Mouse (Mus musculus): Measurements from ENCODE around the gene Hsd17b12. TPM values are rescaled to one million over a fixed set of nuclear protein-coding genes. Genes with fewer than 3 reads are reported as not detected.
A peak's percentile ranks its signal among the peaks of the same experiment; 100 is the strongest.

Hsd17b12 gene
- 126 and 129 TPM in 2 replicates for polyA plus RNA-seq (2015; fragmentation: Nextera tagmentation; extraction: Ambion mirVana)

- Histone ChIP-seq H3K27me3 (no peaks in the 10 kb centered on the region), H3K27ac (peak within 1 kb of the TSS; percentile 91), H3K9me3 (no peaks in the 10 kb centered on the region), H3K4me1 (peaks cover 23% of the 10 kb centered on the region), H3K4me3 (peak within 1 kb of the TSS; percentile 92), H3K4me2 (peak within 1 kb of the TSS; percentile 58), H3K9ac (peak within 1 kb of the TSS; percentile 92), H3K36me3 (no peaks in the 10 kb centered on the region)
- ATAC-seq (ENCODE audit: borderline replicate concordance, extremely low read depth, low FRiP score, low TSS enrichment), result peak; percentile 100
- WGBS, result under 1% methylated on average over 69 of the region's 69 CpGs
These were observed at the start of gene Hsd17b12 for GRCm38 (mm10) chr2:94157592-94158519. Hsd17b12 (minus strand) TSS chr2:94157964.

GRCm38 (mm10) chr2:94184906-94185305, 27.1 kb upstream of the Hsd17b12 start:
- WGBS, result 84% methylated on average over 2 of the region's 2 CpGs
- no peak overlapping the region for H3K4me3 ChIP-seq

DNA sequence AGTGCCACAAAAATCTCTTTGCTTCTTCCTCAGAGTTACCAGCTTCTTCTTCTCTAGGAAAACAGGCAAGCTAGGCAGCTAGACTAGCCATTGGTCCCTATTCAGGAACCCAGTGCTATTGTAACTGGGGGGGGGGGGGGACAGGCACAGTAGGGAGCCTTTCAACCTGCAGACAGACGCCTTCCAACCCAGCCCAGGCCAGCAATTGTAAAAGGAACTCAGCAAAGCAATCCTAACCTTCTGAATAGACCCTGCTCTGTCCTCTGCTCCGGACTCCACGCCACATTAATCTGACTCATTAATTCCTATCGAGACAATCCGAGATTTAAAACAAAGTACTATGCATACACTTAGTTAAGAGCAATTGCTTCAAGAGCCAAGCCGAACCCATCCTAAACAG, 26.4 kb upstream of the Hsd17b12 start:
- 43% methylated on average over 6 of the region's 6 CpGs for WGBS

More at GRCm38 (mm10) chr2:94184906-94185305, 27.1 kb upstream of the Hsd17b12 start:
- Histone ChIP-seq H3K27me3 (peaks cover 21% of the 10 kb centered on the region), H3K9me3 (no peaks in the 10 kb centered on the region), H3K27ac (no peak overlapping the region), H3K36me3 (no peaks in the 10 kb centered on the region), H3K4me1 (no peaks in the 10 kb centered on the region), H3K4me2 (no peak overlapping the region), H3K9ac (no peak overlapping the region)
- ATAC-seq (ENCODE audit: borderline replicate concordance, extremely low read depth, low FRiP score, low TSS enrichment), result no peak

DNA sequence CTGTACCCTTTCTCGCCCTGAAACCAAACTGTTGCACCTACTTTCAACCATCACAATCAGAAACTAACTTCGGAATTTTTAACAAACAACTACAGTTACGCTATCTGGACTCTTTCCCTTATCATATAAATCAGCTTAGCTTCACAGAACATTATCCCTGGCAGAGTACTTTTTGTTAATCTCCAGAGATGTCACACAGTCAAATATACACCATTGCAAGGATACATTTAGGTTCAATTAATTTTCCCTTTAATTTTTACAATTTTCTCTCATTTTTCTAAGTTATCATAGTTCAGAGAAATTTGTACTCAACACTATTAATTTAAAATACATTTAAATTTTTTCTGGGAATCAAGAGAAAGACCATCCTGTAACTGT, 21.3 kb upstream of the Hsd17b12 start:
- ATAC-seq (ENCODE audit: borderline replicate concordance, extremely low read depth, low FRiP score, low TSS enrichment), result peak; percentile 31; the same call in 1 of the 2 replicates
- Histone ChIP-seq H3K4me2 (peak overlapping the region; percentile 60), H3K27me3 (peaks cover 14% of the 10 kb centered on the region), H3K9me3 (no peaks in the 10 kb centered on the region), H3K4me1 (peaks cover 11% of the 10 kb centered on the region), H3K4me3 (peak overlapping the region; percentile 86), H3K36me3 (no peaks in the 10 kb centered on the region), H3K27ac (no peak overlapping the region), H3K9ac (no peak overlapping the region)
- WGBS, result 1% methylated on average over 3 of the region's 3 CpGs

More for the DNA sequence above, 26.4 kb upstream of the Hsd17b12 start:
- no peak for ATAC-seq (ENCODE audit: borderline replicate concordance, extremely low read depth, low FRiP score, low TSS enrichment)
- Histone ChIP-seq H3K4me2 (no peak overlapping the region), H3K9me3 (no peaks in the 10 kb centered on the region), H3K27ac (no peak overlapping the region), H3K36me3 (no peaks in the 10 kb centered on the region), H3K9ac (no peak overlapping the region), H3K27me3 (peaks cover 21% of the 10 kb centered on the region), H3K4me1 (no peaks in the 10 kb centered on the region), H3K4me3 (no peak overlapping the region)

GRCm38 (mm10) chr2:94178321-94179029, 20.7 kb upstream of the Hsd17b12 start:
- peak; percentile 97; the same call in 1 of the 2 replicates for ATAC-seq (ENCODE audit: borderline replicate concordance, extremely low read depth, low FRiP score, low TSS enrichment)

DNA sequence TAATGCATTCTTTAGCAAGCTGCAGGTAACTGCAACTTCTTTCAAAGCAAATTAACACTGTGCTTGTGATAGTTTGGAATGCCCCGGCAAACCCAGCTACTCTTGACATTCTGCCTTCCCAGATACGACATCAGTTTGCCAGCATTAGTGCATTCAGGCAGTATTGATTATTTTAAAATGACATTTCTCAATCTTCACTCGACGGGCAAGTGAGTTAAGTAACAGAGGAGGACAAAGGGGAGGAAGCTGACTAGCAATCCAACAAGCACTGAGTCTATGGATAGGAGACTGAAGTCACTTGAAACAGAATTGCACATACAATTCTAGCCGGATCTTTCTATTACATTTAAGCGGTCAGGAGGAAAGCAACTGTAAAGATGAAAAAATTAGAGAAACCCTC, 19.5 kb upstream of the Hsd17b12 start:
- peak overlapping the region; percentile 60 for H3K4me2 ChIP-seq
- H3K4me1 ChIP-seq, result peaks cover 11% of the 10 kb centered on the region
- H3K36me3 ChIP-seq, result no peaks in the 10 kb centered on the region
- 0 out of 2 replicates have a peak, but pooled peaks cover 3% of the 10 kb centered on the region for H3K27me3 ChIP-seq
- no peaks in the 10 kb centered on the region for H3K9me3 ChIP-seq
- no peak overlapping the region for H3K27ac ChIP-seq
- H3K4me3 ChIP-seq, result peak overlapping the region; percentile 86; the same call in 1 of the 2 replicates
- 83% methylated on average over 6 of the region's 6 CpGs for WGBS
- H3K9ac ChIP-seq, result no peak overlapping the region
- no peak for ATAC-seq (ENCODE audit: borderline replicate concordance, extremely low read depth, low FRiP score, low TSS enrichment)

More at GRCm38 (mm10) chr2:94178321-94179029, 20.7 kb upstream of the Hsd17b12 start:
- Histone ChIP-seq H3K4me1 (peaks cover 11% of the 10 kb centered on the region), H3K27ac (peak overlapping the region; percentile 45; the same call in 1 of the 2 replicates), H3K36me3 (no peaks in the 10 kb centered on the region), H3K27me3 (peaks cover 12% of the 10 kb centered on the region), H3K4me3 (peak overlapping the region; percentile 86), H3K9ac (peak overlapping the region; percentile 91), H3K4me2 (peak overlapping the region; percentile 60), H3K9me3 (no peaks in the 10 kb centered on the region)
- under 1% methylated on average over 22 of the region's 22 CpGs for WGBS

DNA sequence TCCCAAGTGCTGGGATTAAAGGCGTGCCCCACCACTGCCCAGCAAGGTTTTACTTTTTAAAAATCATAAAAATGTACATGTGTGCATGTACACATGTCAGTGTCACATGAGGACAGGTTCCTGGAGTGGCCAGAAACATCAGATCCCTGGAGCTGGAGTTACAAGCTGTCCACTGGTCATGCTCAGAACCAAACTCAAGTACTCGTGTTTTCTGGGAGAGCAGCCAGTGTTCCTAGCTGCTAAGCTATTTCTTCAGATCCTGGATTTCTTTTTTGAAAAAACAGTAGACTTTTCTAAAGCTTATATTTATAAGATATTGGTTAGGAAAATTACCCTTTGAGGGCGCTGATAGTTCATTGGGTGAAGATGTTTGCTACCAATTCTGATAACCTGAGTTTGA, 18.6 kb upstream of the Hsd17b12 start:
- 0 out of 2 replicates have a peak, but pooled peaks cover 3% of the 10 kb centered on the region for H3K27me3 ChIP-seq
- 84% methylated on average over 3 of the region's 3 CpGs for WGBS
- H3K4me2 ChIP-seq, result no peak overlapping the region
- H3K27ac ChIP-seq, result no peak overlapping the region
- peaks cover 11% of the 10 kb centered on the region for H3K4me1 ChIP-seq
- no peaks in the 10 kb centered on the region for H3K36me3 ChIP-seq
- H3K4me3 ChIP-seq, result no peak overlapping the region
- H3K9me3 ChIP-seq, result no peaks in the 10 kb centered on the region
- ATAC-seq (ENCODE audit: borderline replicate concordance, extremely low read depth, low FRiP score, low TSS enrichment), result no peak
- H3K9ac ChIP-seq, result no peak overlapping the region

DNA sequence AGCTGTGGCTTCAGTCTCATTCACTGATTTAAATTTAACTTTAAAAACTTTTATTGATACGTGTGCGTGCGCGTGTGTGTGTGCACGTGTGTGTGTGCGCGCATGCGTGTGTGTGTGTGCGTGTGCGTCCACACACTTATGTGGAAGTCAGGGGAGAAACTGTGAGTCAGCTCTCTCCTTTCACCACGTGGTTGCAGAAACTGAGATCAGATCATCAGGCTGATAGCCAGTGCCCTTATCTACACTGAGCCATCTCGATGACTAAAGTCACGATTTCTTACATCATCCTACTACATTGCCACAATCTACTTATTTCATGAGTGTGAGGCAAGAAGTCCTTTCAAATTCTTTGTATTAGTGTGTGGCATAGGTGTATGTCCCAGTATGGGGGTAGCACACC, 15.8 kb upstream of the Hsd17b12 start:
- Histone ChIP-seq H3K4me3 (no peak overlapping the region), H3K36me3 (no peaks in the 10 kb centered on the region), H3K27ac (no peak overlapping the region), H3K9ac (no peak overlapping the region), H3K27me3 (no peaks in the 10 kb centered on the region), H3K4me1 (peaks cover 11% of the 10 kb centered on the region), H3K4me2 (no peak overlapping the region), H3K9me3 (no peaks in the 10 kb centered on the region)
- no peak for ATAC-seq (ENCODE audit: borderline replicate concordance, extremely low read depth, low FRiP score, low TSS enrichment)
- WGBS, result 90% methylated on average over 13 of the region's 13 CpGs

DNA sequence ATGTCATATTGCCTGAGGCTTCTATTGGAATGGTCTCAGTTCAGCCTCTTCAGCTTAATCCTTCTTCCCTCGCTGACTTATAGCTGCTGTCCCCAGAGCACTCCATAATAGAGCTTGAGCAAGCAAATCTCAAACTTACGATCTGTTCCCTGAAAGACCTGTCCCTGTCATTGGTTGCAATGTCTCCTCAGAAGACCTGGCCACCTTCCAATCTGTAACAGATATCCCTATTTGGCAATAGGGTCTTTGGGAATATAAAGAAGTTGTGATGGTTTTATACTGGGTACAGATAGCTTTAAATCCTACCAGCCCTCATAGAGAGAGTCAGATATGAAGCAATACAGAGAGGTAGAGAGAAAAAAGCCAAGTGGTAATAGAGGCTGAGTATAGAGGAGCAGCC, 5.4 kb upstream of the Hsd17b12 start:
- WGBS, result 49% methylated on average over 2 of the region's 2 CpGs
- H3K9ac ChIP-seq, result no peak overlapping the region
- no peaks in the 10 kb centered on the region for H3K27me3 ChIP-seq
- no peaks in the 10 kb centered on the region for H3K4me1 ChIP-seq
- H3K36me3 ChIP-seq, result no peaks in the 10 kb centered on the region
- H3K4me3 ChIP-seq, result no peak overlapping the region
- no peaks in the 10 kb centered on the region for H3K9me3 ChIP-seq
- no peak overlapping the region for H3K4me2 ChIP-seq
- H3K27ac ChIP-seq, result no peak overlapping the region
- ATAC-seq (ENCODE audit: borderline replicate concordance, extremely low read depth, low FRiP score, low TSS enrichment), result no peak

DNA sequence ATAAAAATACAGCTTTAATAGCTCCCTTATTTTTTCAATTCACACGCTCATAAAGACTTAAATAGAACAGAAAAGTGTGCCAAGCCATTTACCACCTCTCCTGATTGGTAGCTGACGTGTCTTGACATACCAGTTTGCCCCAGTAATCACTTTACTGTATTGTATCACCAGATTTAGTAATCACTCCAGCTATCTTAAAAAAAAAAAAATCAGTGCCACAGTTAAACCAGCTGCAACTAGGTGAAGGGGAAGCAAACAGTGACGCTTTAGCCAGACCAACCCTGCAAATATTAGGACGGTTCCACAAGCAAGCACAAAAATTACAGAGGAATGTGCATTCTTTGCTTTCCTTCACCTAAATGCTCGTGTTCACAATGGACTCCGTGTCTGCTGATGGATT, 4.4 kb upstream of the Hsd17b12 start:
- Histone ChIP-seq H3K27me3 (no peaks in the 10 kb centered on the region), H3K9me3 (no peaks in the 10 kb centered on the region), H3K36me3 (no peaks in the 10 kb centered on the region), H3K4me3 (no peak overlapping the region), H3K27ac (no peak overlapping the region), H3K9ac (no peak overlapping the region), H3K4me1 (no peaks in the 10 kb centered on the region), H3K4me2 (no peak overlapping the region)
- WGBS, result 38% methylated on average over 6 of the region's 6 CpGs
- ATAC-seq (ENCODE audit: borderline replicate concordance, extremely low read depth, low FRiP score, low TSS enrichment), result no peak

DNA sequence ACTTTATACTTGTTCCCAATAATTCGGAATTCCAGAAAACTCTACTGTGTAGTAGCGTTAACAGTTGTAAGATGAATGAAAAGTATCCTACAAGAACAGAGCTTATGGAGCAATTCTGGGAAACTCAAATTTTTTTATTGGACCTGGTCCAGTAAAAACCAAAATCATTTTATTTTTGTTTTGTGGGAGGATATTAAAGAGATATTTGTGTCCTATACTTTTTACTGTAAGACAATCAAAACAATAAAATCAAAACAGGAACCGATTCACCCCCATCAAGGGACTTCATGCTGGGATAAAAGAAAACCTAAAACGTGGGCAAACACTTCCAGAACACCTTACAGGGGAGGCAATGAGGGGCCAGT, 738 bp upstream of the Hsd17b12 start:
- H3K36me3 ChIP-seq, result no peaks in the 10 kb centered on the region
- no peaks in the 10 kb centered on the region for H3K27me3 ChIP-seq
- H3K9ac ChIP-seq, result peak overlapping the region; percentile 38
- ATAC-seq (ENCODE audit: borderline replicate concordance, extremely low read depth, low FRiP score, low TSS enrichment), result no peak
- H3K4me3 ChIP-seq, result peak overlapping the region; percentile 51
- WGBS, result 15% methylated on average over 4 of the region's 4 CpGs
- peak overlapping the region; percentile 58 for H3K4me2 ChIP-seq
- H3K9me3 ChIP-seq, result no peaks in the 10 kb centered on the region
- peak overlapping the region; percentile 86 for H3K27ac ChIP-seq
- H3K4me1 ChIP-seq, result peaks cover 23% of the 10 kb centered on the region

DNA sequence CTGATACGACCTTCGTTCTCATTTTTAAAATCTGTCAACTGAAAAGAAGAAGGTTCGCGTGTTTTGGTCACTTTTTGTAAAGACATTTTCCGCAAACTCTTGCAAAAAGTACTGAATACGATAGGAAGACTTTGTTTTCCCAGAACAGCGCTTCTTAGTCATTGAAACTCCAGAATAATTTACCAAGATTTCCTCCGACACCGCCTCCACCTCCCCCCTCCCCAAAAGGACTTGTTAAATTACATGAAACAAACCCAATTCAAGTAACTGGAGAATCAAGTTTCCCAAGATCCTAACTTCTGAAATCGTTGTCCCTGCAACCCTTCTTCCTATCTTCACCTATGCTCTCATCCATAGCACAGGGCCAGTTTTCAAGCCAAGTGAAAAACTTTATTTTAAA, 713 bp downstream of the Hsd17b12 start:
- peak overlapping the region; percentile 91 for H3K27ac ChIP-seq
- ATAC-seq (ENCODE audit: borderline replicate concordance, extremely low read depth, low FRiP score, low TSS enrichment), result no peak
- no peaks in the 10 kb centered on the region for H3K27me3 ChIP-seq
- WGBS, result 1% methylated on average over 10 of the region's 10 CpGs
- peak overlapping the region; percentile 92 for H3K9ac ChIP-seq
- H3K4me2 ChIP-seq, result peak overlapping the region; percentile 58
- H3K36me3 ChIP-seq, result no peaks in the 10 kb centered on the region
- peak overlapping the region; percentile 92 for H3K4me3 ChIP-seq
- H3K4me1 ChIP-seq, result peaks cover 30% of the 10 kb centered on the region
- no peaks in the 10 kb centered on the region for H3K9me3 ChIP-seq

Data from lung, embryonic 15.5 days (tissue).